Mouse (Mus musculus): ENCODE data around the gene Cenpk. TPM values are rescaled to one million over a fixed set of nuclear protein-coding genes. Genes with fewer than 3 reads are reported as not detected.

Cenpk gene
- polyA plus RNA-seq, 1 experiment from 2014 or later, result 44.1 TPM

GRCm38 (mm10) chr13:104285031-104285431 is 56.6 kb downstream of the Cenpk start:
- H3K9ac ChIP-seq (ENCODE audit: low read length), result peak overlapping the region; percentile 82; the same call in 1 of the 2 replicates
- peaks cover 9% of the 10 kb centered on the region; the same call in 1 of the 2 replicates for H3K4me1 ChIP-seq (ENCODE audit: control insufficient read depth, insufficient read depth, low read length)
- peak overlapping the region; percentile 97 for H3K27ac ChIP-seq (ENCODE audit: low read length)
- 3% methylated on average over 2 of the region's 2 CpGs for WGBS
- no peaks in the 10 kb centered on the region for H3K27me3 ChIP-seq (ENCODE audit: control insufficient read depth, insufficient read depth, low read length)
- H3K4me2 ChIP-seq (ENCODE audit: low read depth, low read length), result peak overlapping the region; percentile 83
- no peaks in the 10 kb centered on the region for H3K9me3 ChIP-seq (replicated peaks; ENCODE audit: control insufficient read depth, low read length)
- H3K36me3 ChIP-seq (ENCODE audit: control insufficient read depth, insufficient read depth), result no peaks in the 10 kb centered on the region
- no peak for ATAC-seq (replicated peaks; ENCODE audit: extremely low read depth, insufficient read depth, low FRiP score)
- no peak overlapping the region for H3K4me3 ChIP-seq (ENCODE audit: low read length)

- Histone ChIP-seq H3K27me3 (ENCODE audit: control insufficient read depth, insufficient read depth, low read length) (no peaks in the 10 kb centered on the region), H3K9ac (ENCODE audit: low read length) (peak overlapping the region; percentile 82), H3K4me2 (ENCODE audit: low read depth, low read length) (peak overlapping the region; percentile 83), H3K27ac (ENCODE audit: low read length) (peak overlapping the region; percentile 97), H3K36me3 (ENCODE audit: control insufficient read depth, insufficient read depth) (no peaks in the 10 kb centered on the region), H3K4me3 (ENCODE audit: low read length) (peak overlapping the region; percentile 77), H3K4me1 (ENCODE audit: control insufficient read depth, insufficient read depth, low read length) (peaks cover 9% of the 10 kb centered on the region; the same call in 1 of the 2 replicates), H3K9me3 (replicated peaks; ENCODE audit: control insufficient read depth, low read length) (no peaks in the 10 kb centered on the region)
- WGBS, result under 1% methylated on average over 10 of the region's 10 CpGs
- no peak for ATAC-seq (replicated peaks; ENCODE audit: extremely low read depth, insufficient read depth, low FRiP score)
These were observed 57.4 kb downstream of the Cenpk start for GRCm38 (mm10) chr13:104285737-104286311.

GRCm38 (mm10) chr13:104286336-104286735 is 57.9 kb downstream of the Cenpk start:
- ATAC-seq (replicated peaks; ENCODE audit: extremely low read depth, insufficient read depth, low FRiP score), result no peak
- Histone ChIP-seq H3K4me3 (ENCODE audit: low read length) (peak overlapping the region; percentile 77), H3K9me3 (replicated peaks; ENCODE audit: control insufficient read depth, low read length) (no peaks in the 10 kb centered on the region), H3K27me3 (ENCODE audit: control insufficient read depth, insufficient read depth, low read length) (no peaks in the 10 kb centered on the region), H3K4me2 (ENCODE audit: low read depth, low read length) (peak overlapping the region; percentile 83), H3K27ac (ENCODE audit: low read length) (peak overlapping the region; percentile 97), H3K36me3 (ENCODE audit: control insufficient read depth, insufficient read depth) (no peaks in the 10 kb centered on the region), H3K4me1 (ENCODE audit: control insufficient read depth, insufficient read depth, low read length) (peaks cover 9% of the 10 kb centered on the region; the same call in 1 of the 2 replicates), H3K9ac (ENCODE audit: low read length) (peak overlapping the region; percentile 82)
- WGBS, result 1% methylated on average over 4 of the region's 4 CpGs

GRCm38 (mm10) chr13:104286897-104287309 is 58.5 kb downstream of the Cenpk start:
- peak overlapping the region; percentile 83 for H3K4me2 ChIP-seq (ENCODE audit: low read depth, low read length)
- no peaks in the 10 kb centered on the region for H3K36me3 ChIP-seq (ENCODE audit: control insufficient read depth, insufficient read depth)
- H3K27ac ChIP-seq (ENCODE audit: low read length), result peak overlapping the region; percentile 97
- peak overlapping the region; percentile 77 for H3K4me3 ChIP-seq (ENCODE audit: low read length)
- H3K4me1 ChIP-seq (ENCODE audit: control insufficient read depth, insufficient read depth, low read length), result peaks cover 9% of the 10 kb centered on the region; the same call in 1 of the 2 replicates
- no peaks in the 10 kb centered on the region for H3K9me3 ChIP-seq (replicated peaks; ENCODE audit: control insufficient read depth, low read length)
- peak overlapping the region; percentile 85 for H3K9ac ChIP-seq (ENCODE audit: low read length)
- 0% methylated on average over 10 of the region's 10 CpGs for WGBS
- H3K27me3 ChIP-seq (ENCODE audit: control insufficient read depth, insufficient read depth, low read length), result no peaks in the 10 kb centered on the region
- ATAC-seq (replicated peaks; ENCODE audit: extremely low read depth, insufficient read depth, low FRiP score), result peak; percentile 96

GRCm38 (mm10) chr13:104287366-104288225 is 59.2 kb downstream of the Cenpk start, which contains the start of gene Adamts6:
TSS of gene Adamts6 (plus strand) at chr13:104287835.
- H3K9ac ChIP-seq (ENCODE audit: low read length), result peak within 1 kb of the TSS; percentile 85
- H3K4me3 ChIP-seq (ENCODE audit: low read length), result peak within 1 kb of the TSS; percentile 77
- no peaks in the 10 kb centered on the region for H3K36me3 ChIP-seq (ENCODE audit: control insufficient read depth, insufficient read depth)
- ATAC-seq (replicated peaks; ENCODE audit: extremely low read depth, insufficient read depth, low FRiP score), result no peak
- H3K27ac ChIP-seq (ENCODE audit: low read length), result peak within 1 kb of the TSS; percentile 97
- H3K4me2 ChIP-seq (ENCODE audit: low read depth, low read length), result peak within 1 kb of the TSS; percentile 83
- no peaks in the 10 kb centered on the region for H3K9me3 ChIP-seq (replicated peaks; ENCODE audit: control insufficient read depth, low read length)
- H3K27me3 ChIP-seq (ENCODE audit: control insufficient read depth, insufficient read depth, low read length), result no peaks in the 10 kb centered on the region
- H3K4me1 ChIP-seq (ENCODE audit: control insufficient read depth, insufficient read depth, low read length), result peaks cover 9% of the 10 kb centered on the region; the same call in 1 of the 2 replicates
- under 1% methylated on average over 23 of the region's 23 CpGs for WGBS

- peak overlapping the region; percentile 97 for H3K27ac ChIP-seq (ENCODE audit: low read length)
- H3K36me3 ChIP-seq (ENCODE audit: control insufficient read depth, insufficient read depth), result no peaks in the 10 kb centered on the region
- under 1% methylated on average over 7 of the region's 7 CpGs for WGBS
- H3K9ac ChIP-seq (ENCODE audit: low read length), result peak overlapping the region; percentile 85
- no peaks in the 10 kb centered on the region for H3K27me3 ChIP-seq (ENCODE audit: control insufficient read depth, insufficient read depth, low read length)
- peak overlapping the region; percentile 77 for H3K4me3 ChIP-seq (ENCODE audit: low read length)
- peaks cover 9% of the 10 kb centered on the region; the same call in 1 of the 2 replicates for H3K4me1 ChIP-seq (ENCODE audit: control insufficient read depth, insufficient read depth, low read length)
- no peaks in the 10 kb centered on the region for H3K9me3 ChIP-seq (replicated peaks; ENCODE audit: control insufficient read depth, low read length)
- ATAC-seq (replicated peaks; ENCODE audit: extremely low read depth, insufficient read depth, low FRiP score), result peak; percentile 55
- peak overlapping the region; percentile 83 for H3K4me2 ChIP-seq (ENCODE audit: low read depth, low read length)
These were observed 59.9 kb downstream of the Cenpk start for GRCm38 (mm10) chr13:104288226-104288859.

- peaks cover 9% of the 10 kb centered on the region; the same call in 1 of the 2 replicates for H3K4me1 ChIP-seq (ENCODE audit: control insufficient read depth, insufficient read depth, low read length)
- H3K27ac ChIP-seq (ENCODE audit: low read length), result no peak overlapping the region
- peak overlapping the region; percentile 47 for H3K4me3 ChIP-seq (ENCODE audit: low read length)
- peak overlapping the region; percentile 85 for H3K9ac ChIP-seq (ENCODE audit: low read length)
- H3K9me3 ChIP-seq (replicated peaks; ENCODE audit: control insufficient read depth, low read length), result no peaks in the 10 kb centered on the region
- ATAC-seq (replicated peaks; ENCODE audit: extremely low read depth, insufficient read depth, low FRiP score), result no peak
- no peaks in the 10 kb centered on the region for H3K36me3 ChIP-seq (ENCODE audit: control insufficient read depth, insufficient read depth)
- H3K4me2 ChIP-seq (ENCODE audit: low read depth, low read length), result peak overlapping the region; percentile 83
- no peaks in the 10 kb centered on the region for H3K27me3 ChIP-seq (ENCODE audit: control insufficient read depth, insufficient read depth, low read length)
These were observed 60.8 kb downstream of the Cenpk start for GRCm38 (mm10) chr13:104289176-104289575.

GRCm38 (mm10) chr13:104295472-104295871 is 67.1 kb downstream of the Cenpk start:
- no peak overlapping the region for H3K9ac ChIP-seq (ENCODE audit: low read length)
- no peak overlapping the region for H3K27ac ChIP-seq (ENCODE audit: low read length)
- no peaks in the 10 kb centered on the region for H3K27me3 ChIP-seq (ENCODE audit: control insufficient read depth, insufficient read depth, low read length)
- H3K4me3 ChIP-seq (ENCODE audit: low read length), result no peak overlapping the region
- no peak for ATAC-seq (replicated peaks; ENCODE audit: extremely low read depth, insufficient read depth, low FRiP score)
- H3K36me3 ChIP-seq (ENCODE audit: control insufficient read depth, insufficient read depth), result peaks cover 12% of the 10 kb centered on the region; the same call in 1 of the 2 replicates
- H3K9me3 ChIP-seq (replicated peaks; ENCODE audit: control insufficient read depth, low read length), result no peaks in the 10 kb centered on the region
- no peak overlapping the region for H3K4me2 ChIP-seq (ENCODE audit: low read depth, low read length)
- 77% methylated on average over 1 of the region's 1 CpGs for WGBS
- H3K4me1 ChIP-seq (ENCODE audit: control insufficient read depth, insufficient read depth, low read length), result peaks cover 2% of the 10 kb centered on the region; the same call in 1 of the 2 replicates

Measured in heart, embryonic 16.5 days (tissue).